Mouse (Mus musculus): ENCODE results near the gene Rnaseh1. TPM values are rescaled to one million over a fixed set of nuclear protein-coding genes. Genes with fewer than 3 reads are reported as not detected.
A peak's percentile ranks its signal among the peaks of the same experiment; 100 is the strongest.

The Rnaseh1 gene
- total and polyA plus RNA-seq, 3 experiments = 17.6 to 24.5 (median 17.8) TPM

GRCm38 (mm10) chr12:28675121-28675924 lies 25.9 kb downstream of the Rnaseh1 start, which contains the start of gene Adi1:
Gene Adi1, plus strand, starts transcription at chr12:28675231.
- peaks cover 30% of the 10 kb centered on the region for H3K36me3 ChIP-seq (replicated peaks)
- TF ChIP-seq GATA2 (IDR thresholded peaks at IDR 0.05; ENCODE audit: borderline replicate concordance, low read depth, low read length) (no peak), POLR2AphosphoS5 (IDR thresholded peaks at IDR 0.05; ENCODE audit: insufficient replicate concordance, low read depth, low read length) (0 out of 2 replicates have a peak, but pooled peaks have one; percentile 55), CTCF (IDR thresholded peaks at IDR 0.05; ENCODE audit: low read depth, low read length) (no peak), GATA1 (IDR thresholded peaks at IDR 0.05; ENCODE audit: borderline replicate concordance, low read length) (no peak), TAL1 (conservative IDR thresholded peaks at IDR 0.05; ENCODE audit: low read depth, low read length) (no peak)
- H3K9me3 ChIP-seq (replicated peaks) = no peaks in the 10 kb centered on the region
- peak; percentile 88 for DNase-seq (ENCODE audit: low spot score)
- H3K4me3 ChIP-seq (ENCODE audit: low read depth, low read length) = peak within 1 kb of the TSS; percentile 79
- peak; percentile 75 for ATAC-seq (ENCODE audit: extremely low read depth, insufficient number of reproducible peaks, low FRiP score, poor library complexity, severe bottlenecking)
- peaks cover 9% of the 10 kb centered on the region for H3K27me3 ChIP-seq (ENCODE audit: insufficient read depth, low read length)
- H3K4me1 ChIP-seq (ENCODE audit: insufficient read depth, low read depth, low read length) = peaks cover 22% of the 10 kb centered on the region

DNA sequence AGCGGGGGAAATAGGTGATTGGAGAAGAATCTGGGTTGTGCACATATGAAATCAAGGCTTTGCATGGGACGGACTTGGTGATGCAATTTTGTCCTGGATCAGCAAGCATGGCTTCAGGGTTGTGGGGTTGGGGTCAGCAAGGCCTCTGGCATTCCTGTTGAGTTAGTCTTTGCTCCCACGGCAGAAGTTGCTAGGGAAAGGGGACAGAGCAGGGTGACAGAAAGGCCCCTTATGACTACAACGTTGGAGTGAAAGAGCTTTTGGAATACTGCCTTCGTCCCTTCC lies 26.5 kb downstream of the Rnaseh1 start:
- Histone ChIP-seq H3K4me1 (ENCODE audit: insufficient read depth, low read depth, low read length) (peaks cover 22% of the 10 kb centered on the region), H3K36me3 (replicated peaks) (peaks cover 35% of the 10 kb centered on the region), H3K9me3 (replicated peaks) (no peaks in the 10 kb centered on the region), H3K4me3 (ENCODE audit: low read depth, low read length) (peak overlapping the region; percentile 79), H3K27me3 (ENCODE audit: insufficient read depth, low read length) (peaks cover 6% of the 10 kb centered on the region)
- TF ChIP-seq POLR2AphosphoS5 (IDR thresholded peaks at IDR 0.05; ENCODE audit: insufficient replicate concordance, low read depth, low read length) (no peak), TAL1 (conservative IDR thresholded peaks at IDR 0.05; ENCODE audit: low read depth, low read length) (no peak), CTCF (IDR thresholded peaks at IDR 0.05; ENCODE audit: low read depth, low read length) (no peak), GATA2 (IDR thresholded peaks at IDR 0.05; ENCODE audit: borderline replicate concordance, low read depth, low read length) (no peak), GATA1 (IDR thresholded peaks at IDR 0.05; ENCODE audit: borderline replicate concordance, low read length) (no peak)
- no peak for DNase-seq (ENCODE audit: low spot score)
- no peak for ATAC-seq (ENCODE audit: extremely low read depth, insufficient number of reproducible peaks, low FRiP score, poor library complexity, severe bottlenecking)

DNA sequence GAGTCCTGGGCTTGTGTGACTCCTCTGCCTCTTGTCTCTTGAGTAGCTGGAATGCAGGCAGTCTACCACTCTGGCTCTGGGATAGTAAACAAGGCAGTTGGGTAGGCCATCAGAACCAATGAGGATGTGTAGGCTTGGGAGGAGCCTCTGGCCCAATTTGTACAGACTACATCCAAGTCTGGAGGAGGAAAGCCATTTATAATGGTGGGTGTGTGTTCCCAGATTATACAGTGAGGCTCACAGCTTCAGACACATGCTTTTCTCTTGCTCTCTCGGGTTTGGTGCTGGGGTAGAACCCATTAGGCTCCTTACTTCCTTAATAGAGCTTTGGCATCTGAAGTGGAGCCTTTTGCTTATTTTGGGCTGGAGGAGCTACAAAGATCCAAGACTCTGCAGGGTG lies 35.3 kb downstream of the Rnaseh1 start:
- H3K9me3 ChIP-seq (replicated peaks) = no peaks in the 10 kb centered on the region
- peaks cover 82% of the 10 kb centered on the region for H3K36me3 ChIP-seq (replicated peaks)
- H3K27me3 ChIP-seq (ENCODE audit: insufficient read depth, low read length) = no peaks in the 10 kb centered on the region
- no peak overlapping the region for H3K4me3 ChIP-seq (ENCODE audit: low read depth, low read length)
- DNase-seq (ENCODE audit: low spot score) (no peak), ATAC-seq (ENCODE audit: extremely low read depth, insufficient number of reproducible peaks, low FRiP score, poor library complexity, severe bottlenecking) (no peak)
- no peak for TF ChIP-seq POLR2AphosphoS5 (IDR thresholded peaks at IDR 0.05; ENCODE audit: insufficient replicate concordance, low read depth, low read length)
- no peak for TF ChIP-seq TAL1 (conservative IDR thresholded peaks at IDR 0.05; ENCODE audit: low read depth, low read length)
- no peak for TF ChIP-seq CTCF (IDR thresholded peaks at IDR 0.05; ENCODE audit: low read depth, low read length)
- no peak for TF ChIP-seq GATA2 (IDR thresholded peaks at IDR 0.05; ENCODE audit: borderline replicate concordance, low read depth, low read length)
- no peak for TF ChIP-seq GATA1 (IDR thresholded peaks at IDR 0.05; ENCODE audit: borderline replicate concordance, low read length)
- 0 out of 2 replicates have a peak, but pooled peaks cover 2% of the 10 kb centered on the region for H3K4me1 ChIP-seq (ENCODE audit: insufficient read depth, low read depth, low read length)

GRCm38 (mm10) chr12:28685771-28686170 lies 36.4 kb downstream of the Rnaseh1 start:
- no peak for DNase-seq (ENCODE audit: low spot score)
- Histone ChIP-seq H3K4me3 (ENCODE audit: low read depth, low read length) (no peak overlapping the region), H3K4me1 (ENCODE audit: insufficient read depth, low read depth, low read length) (0 out of 2 replicates have a peak, but pooled peaks cover 2% of the 10 kb centered on the region), H3K9me3 (replicated peaks) (no peaks in the 10 kb centered on the region), H3K36me3 (replicated peaks) (peaks cover 83% of the 10 kb centered on the region), H3K27me3 (ENCODE audit: insufficient read depth, low read length) (no peaks in the 10 kb centered on the region)
- no peak for ATAC-seq (ENCODE audit: extremely low read depth, insufficient number of reproducible peaks, low FRiP score, poor library complexity, severe bottlenecking)
- TF ChIP-seq POLR2AphosphoS5 (IDR thresholded peaks at IDR 0.05; ENCODE audit: insufficient replicate concordance, low read depth, low read length) (no peak), CTCF (IDR thresholded peaks at IDR 0.05; ENCODE audit: low read depth, low read length) (no peak), TAL1 (conservative IDR thresholded peaks at IDR 0.05; ENCODE audit: low read depth, low read length) (no peak), GATA2 (IDR thresholded peaks at IDR 0.05; ENCODE audit: borderline replicate concordance, low read depth, low read length) (no peak), GATA1 (IDR thresholded peaks at IDR 0.05; ENCODE audit: borderline replicate concordance, low read length) (no peak)

GRCm38 (mm10) chr12:28686199-28686879 lies 36.9 kb downstream of the Rnaseh1 start:
- Histone ChIP-seq H3K9me3 (replicated peaks) (no peaks in the 10 kb centered on the region), H3K4me1 (ENCODE audit: insufficient read depth, low read depth, low read length) (0 out of 2 replicates have a peak, but pooled peaks cover 2% of the 10 kb centered on the region), H3K36me3 (replicated peaks) (peaks cover 83% of the 10 kb centered on the region), H3K27me3 (ENCODE audit: insufficient read depth, low read length) (no peaks in the 10 kb centered on the region), H3K4me3 (ENCODE audit: low read depth, low read length) (no peak overlapping the region)
- TF ChIP-seq POLR2AphosphoS5 (IDR thresholded peaks at IDR 0.05; ENCODE audit: insufficient replicate concordance, low read depth, low read length) (no peak), GATA1 (IDR thresholded peaks at IDR 0.05; ENCODE audit: borderline replicate concordance, low read length) (no peak), CTCF (IDR thresholded peaks at IDR 0.05; ENCODE audit: low read depth, low read length) (no peak), TAL1 (conservative IDR thresholded peaks at IDR 0.05; ENCODE audit: low read depth, low read length) (no peak), GATA2 (IDR thresholded peaks at IDR 0.05; ENCODE audit: borderline replicate concordance, low read depth, low read length) (no peak)
- ATAC-seq (ENCODE audit: extremely low read depth, insufficient number of reproducible peaks, low FRiP score, poor library complexity, severe bottlenecking) (no peak), DNase-seq (ENCODE audit: low spot score) (no peak)

GRCm38 (mm10) chr12:28688996-28689395 lies 39.6 kb downstream of the Rnaseh1 start:
- ATAC-seq (ENCODE audit: extremely low read depth, insufficient number of reproducible peaks, low FRiP score, poor library complexity, severe bottlenecking) (no peak), DNase-seq (ENCODE audit: low spot score) (no peak)
- TF ChIP-seq CTCF (IDR thresholded peaks at IDR 0.05; ENCODE audit: low read depth, low read length) (no peak), GATA1 (IDR thresholded peaks at IDR 0.05; ENCODE audit: borderline replicate concordance, low read length) (no peak), GATA2 (IDR thresholded peaks at IDR 0.05; ENCODE audit: borderline replicate concordance, low read depth, low read length) (no peak), POLR2AphosphoS5 (IDR thresholded peaks at IDR 0.05; ENCODE audit: insufficient replicate concordance, low read depth, low read length) (no peak), TAL1 (conservative IDR thresholded peaks at IDR 0.05; ENCODE audit: low read depth, low read length) (no peak)
- no peaks in the 10 kb centered on the region for H3K9me3 ChIP-seq (replicated peaks)
- peaks cover 94% of the 10 kb centered on the region for H3K36me3 ChIP-seq (replicated peaks)
- no peak overlapping the region for H3K4me3 ChIP-seq (ENCODE audit: low read depth, low read length)
- no peaks in the 10 kb centered on the region for H3K27me3 ChIP-seq (ENCODE audit: insufficient read depth, low read length)
- no peaks in the 10 kb centered on the region for H3K4me1 ChIP-seq (ENCODE audit: insufficient read depth, low read depth, low read length)

All from G1E (cell line).